Mouse (Mus musculus) gastrocnemius, adult 18-20 months (tissue): ENCODE measurements around the gene 1110017D15Rik. TPM values are rescaled to one million over a fixed set of nuclear protein-coding genes. Genes with fewer than 3 reads are reported as not detected.
A peak's percentile ranks its signal among the peaks of the same experiment; 100 is the strongest.

Source experiments
- DNase-seq: peaks from one replicate; pipeline ENCODE4 v3.0.0; 2021; ENCODE audit warnings: low spot score
- total RNA-seq, 2 experiments: library from RNA; stranded (reverse); gene quantifications; 2 replicates each; pipeline ENCODE4 v1.2.3; 2021

Gene 1110017D15Rik
- total RNA-seq, 2 experiments from 2014 or later: not detected

GRCm38 (mm10) chr4:41513714-41514113 lies 3.4 kb downstream of the 1110017D15Rik start:
- DNase-seq: no peak

- DNase-seq: no peak
Measured at GRCm38 (mm10) chr4:41513309-41513708, 3.8 kb downstream of the 1110017D15Rik start.

- DNase-seq: no peak
Measured at GRCm38 (mm10) chr4:41507998-41508397, 9.1 kb downstream of the 1110017D15Rik start.

- DNase-seq: no peak
Measured at GRCm38 (mm10) chr4:41507326-41507924, 9.7 kb downstream of the 1110017D15Rik start.

GRCm38 (mm10) chr4:41506906-41507305 lies 10.2 kb downstream of the 1110017D15Rik start:
- peak; percentile 90 for DNase-seq

GRCm38 (mm10) chr4:41506156-41506555 lies 11.0 kb downstream of the 1110017D15Rik start:
- peak; percentile 76 for DNase-seq

GRCm38 (mm10) chr4:41505131-41505551 lies 12.0 kb downstream of the 1110017D15Rik start:
- no peak for DNase-seq

- DNase-seq: no peak
Measured at GRCm38 (mm10) chr4:41504325-41504724, 12.8 kb downstream of the 1110017D15Rik start.

- DNase-seq: peak; percentile 99
Measured at GRCm38 (mm10) chr4:41502986-41503412, 14.1 kb downstream of the 1110017D15Rik start, which contains the start of gene AI464131. TSS of gene AI464131 (minus strand) at chr4:41503076.

- DNase-seq: peak; percentile 78
Measured at GRCm38 (mm10) chr4:41502171-41502940, 14.8 kb downstream of the 1110017D15Rik start.

- DNase-seq: no peak
Measured at GRCm38 (mm10) chr4:41500787-41501186, 16.3 kb downstream of the 1110017D15Rik start.

GRCm38 (mm10) chr4:41499619-41500018 lies 17.5 kb downstream of the 1110017D15Rik start:
- DNase-seq: peak; percentile 51

GRCm38 (mm10) chr4:41498921-41499391 lies 18.2 kb downstream of the 1110017D15Rik start:
- DNase-seq: no peak

- DNase-seq: no peak
Measured at GRCm38 (mm10) chr4:41497995-41498845, 18.9 kb downstream of the 1110017D15Rik start.

GRCm38 (mm10) chr4:41497579-41497978 lies 19.6 kb downstream of the 1110017D15Rik start:
- DNase-seq: no peak

- DNase-seq: no peak
Measured at GRCm38 (mm10) chr4:41497046-41497445, 20.1 kb downstream of the 1110017D15Rik start.

- peak; percentile 43 for DNase-seq
Measured at GRCm38 (mm10) chr4:41495850-41496249, 21.3 kb downstream of the 1110017D15Rik start.

GRCm38 (mm10) chr4:41495076-41495475 lies 22.1 kb downstream of the 1110017D15Rik start:
- DNase-seq: no peak

GRCm38 (mm10) chr4:41494378-41494777 lies 22.8 kb downstream of the 1110017D15Rik start:
- no peak for DNase-seq

- no peak for DNase-seq
Measured at GRCm38 (mm10) chr4:41493464-41494116, 23.5 kb downstream of the 1110017D15Rik start.

GRCm38 (mm10) chr4:41492951-41493350 lies 24.2 kb downstream of the 1110017D15Rik start:
- DNase-seq: no peak
